Mouse (Mus musculus) kidney, postnatal 36 days (tissue): ENCODE data around the gene Cdk6.
A peak's percentile ranks its signal among the peaks of the same experiment; 100 is the strongest.
"Not testable (repeated sequence)": the region's sequence is repeated elsewhere in the genome, so short reads cannot be mapped to it uniquely, and the experiment has no call there.

Source experiments
- DNase-seq, 2 experiments: peaks; one replicate each; pipeline ENCODE4 v3.0.0; 2021 to 2022; ENCODE audit warnings: mixed read lengths in 2 of 2

The Cdk6 gene

GRCm38 (mm10) chr5:3341111-3341911 lies at the start of gene Cdk6:
Gene Cdk6 (plus strand): TSS chr5:3341485.
- DNase-seq: peak; percentile 31 to 67

- DNase-seq: no peak
These were observed 47.6 kb upstream of the Cdk6 start for GRCm38 (mm10) chr5:3293666-3294065.

- no peak for DNase-seq
These were observed 40.4 kb upstream of the Cdk6 start for GRCm38 (mm10) chr5:3300801-3301457.

GRCm38 (mm10) chr5:3301535-3301934 lies 39.8 kb upstream of the Cdk6 start:
- DNase-seq: no peak

GRCm38 (mm10) chr5:3303876-3304275 lies 37.4 kb upstream of the Cdk6 start:
- no peak for DNase-seq

GRCm38 (mm10) chr5:3306146-3306545 lies 35.1 kb upstream of the Cdk6 start:
- DNase-seq: no peak

- no peak for DNase-seq
These were observed 32.2 kb upstream of the Cdk6 start for GRCm38 (mm10) chr5:3309122-3309521.

- no peak for DNase-seq
These were observed 31.7 kb upstream of the Cdk6 start for GRCm38 (mm10) chr5:3309587-3309986.

- not testable (repeated sequence) for DNase-seq
These were observed 30.1 kb upstream of the Cdk6 start for GRCm38 (mm10) chr5:3311156-3311555.

GRCm38 (mm10) chr5:3317724-3318123 lies 23.6 kb upstream of the Cdk6 start:
- not testable (repeated sequence) for DNase-seq

GRCm38 (mm10) chr5:3320225-3320624 lies 21.1 kb upstream of the Cdk6 start:
- no peak for DNase-seq

GRCm38 (mm10) chr5:3322052-3322451 lies 19.2 kb upstream of the Cdk6 start:
- no peak for DNase-seq

GRCm38 (mm10) chr5:3324116-3324515 lies 17.2 kb upstream of the Cdk6 start:
- DNase-seq: no peak

GRCm38 (mm10) chr5:3329361-3329760 lies 11.9 kb upstream of the Cdk6 start:
- no peak for DNase-seq

- no peak for DNase-seq
These were observed 10.4 kb upstream of the Cdk6 start for GRCm38 (mm10) chr5:3330932-3331331.

- not testable (repeated sequence) for DNase-seq
These were observed 8.3 kb upstream of the Cdk6 start for GRCm38 (mm10) chr5:3333019-3333418.

GRCm38 (mm10) chr5:3340340-3341058 lies 786 bp upstream of the Cdk6 start:
- not testable (repeated sequence) for DNase-seq

- peak; percentile 49 to 70 for DNase-seq
These were observed 866 bp downstream of the Cdk6 start for GRCm38 (mm10) chr5:3341931-3342770.

GRCm38 (mm10) chr5:3342771-3343565 lies 1.7 kb downstream of the Cdk6 start:
- DNase-seq: peak; percentile 53 to 71

GRCm38 (mm10) chr5:3343566-3344080 lies 2.3 kb downstream of the Cdk6 start:
- peak; percentile 58 to 83 for DNase-seq

- peak; percentile 92 to 95 for DNase-seq
These were observed 2.9 kb downstream of the Cdk6 start for GRCm38 (mm10) chr5:3344081-3344631.
